Mouse (Mus musculus) 416B (cell line): ENCODE results near the gene Myh14.

ENCODE experiments used
- DNase-seq: peaks from one replicate; pipeline ENCODE4 v3.0.0; 2011; ENCODE audit warnings: low read depth

The Myh14 gene

DNA sequence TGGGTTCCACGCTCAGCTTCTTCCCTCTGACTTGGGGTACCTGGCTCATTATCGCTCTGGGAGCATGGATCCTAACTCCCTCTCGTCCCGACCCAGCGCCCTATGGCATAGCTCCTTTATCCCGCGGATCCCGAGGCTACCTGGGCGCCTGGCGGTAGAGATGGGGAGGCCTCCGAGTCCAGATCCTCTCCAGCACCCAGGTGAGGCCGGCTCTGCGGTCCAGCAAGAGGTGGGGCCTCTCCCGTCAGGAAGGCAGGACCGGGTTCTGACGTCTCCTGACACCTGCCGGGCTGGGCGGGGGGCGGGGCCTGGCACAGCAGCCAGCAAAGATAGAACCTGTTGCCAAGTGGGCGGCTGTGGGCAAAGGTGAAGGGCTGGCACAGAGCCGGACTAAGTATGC is 1.5 kb downstream of the Myh14 start:
- no peak for DNase-seq

DNA sequence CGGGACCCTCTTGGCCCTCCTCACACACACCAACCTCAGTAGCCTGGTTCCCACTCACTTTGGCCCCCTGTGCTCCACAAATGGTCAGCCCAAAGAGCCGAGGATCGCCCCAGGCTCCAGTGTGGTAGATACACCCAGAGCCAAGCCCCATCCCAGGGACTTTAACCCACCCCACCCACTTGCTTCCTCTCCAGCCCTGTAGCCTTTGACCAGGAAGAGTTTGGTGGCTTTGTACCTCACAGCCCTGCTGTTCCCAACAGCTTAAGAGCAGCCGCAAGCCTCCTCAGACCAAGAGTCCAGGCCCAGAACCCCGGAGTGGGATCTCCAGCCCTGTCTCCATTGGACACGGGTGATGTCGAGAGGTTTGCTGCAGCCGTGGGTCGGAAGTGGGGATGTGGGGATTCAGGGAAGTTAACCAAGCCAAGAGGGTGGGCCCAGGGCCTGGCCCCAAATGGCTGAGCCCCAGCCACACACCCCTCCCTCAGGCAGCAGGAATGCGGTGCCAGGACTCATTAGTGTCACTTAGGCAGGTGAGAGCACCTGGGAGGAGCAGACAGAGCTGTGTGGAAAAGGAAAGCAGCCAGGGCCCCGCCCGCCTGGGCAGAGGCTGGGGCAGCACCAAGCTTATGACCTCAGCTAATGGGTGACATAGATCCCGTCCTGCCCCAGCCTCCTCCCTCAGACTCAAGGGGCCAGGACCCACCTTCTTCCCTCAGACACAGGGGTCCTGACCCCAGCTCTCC is 2.5 kb downstream of the Myh14 start:
- DNase-seq: no peak

- DNase-seq: peak; percentile 39
These were observed 4.2 kb downstream of the Myh14 start for GRCm38 (mm10) chr7:44666462-44666861.

GRCm38 (mm10) chr7:44664731-44665130 is 5.9 kb downstream of the Myh14 start:
- no peak for DNase-seq

GRCm38 (mm10) chr7:44663546-44663945 is 7.1 kb downstream of the Myh14 start:
- no peak for DNase-seq

- DNase-seq: no peak
These were observed 8.1 kb downstream of the Myh14 start for GRCm38 (mm10) chr7:44662569-44662968.

DNA sequence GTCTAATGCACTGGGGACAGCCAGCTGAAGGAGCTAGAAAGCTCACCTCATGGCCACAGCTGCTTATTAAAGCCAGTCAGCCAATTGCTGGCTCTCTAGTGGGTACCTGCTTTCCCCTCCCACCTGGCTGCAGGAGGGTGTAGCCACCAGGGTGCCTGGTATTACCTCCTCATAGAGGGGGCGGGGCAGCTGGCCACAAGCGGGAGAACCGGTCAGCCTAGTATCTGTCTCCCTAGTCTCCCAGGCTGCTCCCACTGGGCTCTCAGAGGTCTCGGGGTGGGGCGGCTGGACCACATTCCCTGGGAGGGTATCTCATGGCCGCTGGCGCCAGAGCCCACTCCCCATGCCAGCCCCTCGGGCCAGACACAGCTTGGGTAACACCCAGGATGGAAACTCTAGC is 8.5 kb downstream of the Myh14 start:
- no peak for DNase-seq

GRCm38 (mm10) chr7:44661219-44661618 is 9.4 kb downstream of the Myh14 start:
- DNase-seq: no peak

DNA sequence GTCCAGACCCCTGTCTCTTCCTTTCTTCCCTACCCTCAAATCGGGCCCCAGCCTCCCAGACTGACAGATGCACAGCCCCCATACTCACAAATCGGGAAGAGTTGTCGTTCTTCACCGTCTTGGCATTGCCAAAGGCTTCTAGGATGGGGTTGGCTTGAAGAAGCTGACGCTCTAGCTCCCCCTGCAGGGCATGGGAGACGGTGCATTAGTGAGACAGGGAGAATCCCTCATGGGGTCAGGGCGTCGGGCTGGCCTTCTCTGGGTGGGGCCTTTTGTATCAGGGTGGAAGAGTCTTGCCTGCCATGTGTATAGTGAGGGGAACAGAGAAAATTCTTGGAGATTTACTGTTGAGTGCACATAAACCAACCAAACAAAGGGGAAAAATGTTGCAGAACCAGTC is 15.1 kb downstream of the Myh14 start:
- peak; percentile 78 for DNase-seq

GRCm38 (mm10) chr7:44653773-44654172 is 16.9 kb downstream of the Myh14 start:
- peak; percentile 57 for DNase-seq

DNA sequence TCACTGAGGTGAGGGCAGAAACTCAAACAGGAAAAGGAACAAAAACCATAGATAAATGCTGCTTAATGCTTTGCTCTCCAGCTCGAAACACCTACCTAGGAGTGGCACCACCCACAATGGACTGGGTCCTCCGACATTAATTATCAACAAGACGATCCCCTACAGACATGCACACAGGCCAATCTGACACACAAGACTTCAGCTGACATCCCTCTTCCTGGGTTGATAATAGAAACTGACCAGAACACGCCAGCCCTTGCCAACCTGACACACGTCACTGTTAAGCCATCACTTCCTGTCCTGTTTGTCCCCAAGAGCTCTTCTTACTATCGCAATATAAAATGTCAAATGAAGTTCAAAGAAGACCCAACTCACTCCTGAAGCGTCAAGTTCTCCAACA is 19.2 kb downstream of the Myh14 start:
- DNase-seq: peak; percentile 49

- peak; percentile 82 for DNase-seq
These were observed 20.7 kb downstream of the Myh14 start for GRCm38 (mm10) chr7:44649990-44650389.

- DNase-seq: peak; percentile 77
These were observed 21.5 kb downstream of the Myh14 start for GRCm38 (mm10) chr7:44649094-44649610.

DNA sequence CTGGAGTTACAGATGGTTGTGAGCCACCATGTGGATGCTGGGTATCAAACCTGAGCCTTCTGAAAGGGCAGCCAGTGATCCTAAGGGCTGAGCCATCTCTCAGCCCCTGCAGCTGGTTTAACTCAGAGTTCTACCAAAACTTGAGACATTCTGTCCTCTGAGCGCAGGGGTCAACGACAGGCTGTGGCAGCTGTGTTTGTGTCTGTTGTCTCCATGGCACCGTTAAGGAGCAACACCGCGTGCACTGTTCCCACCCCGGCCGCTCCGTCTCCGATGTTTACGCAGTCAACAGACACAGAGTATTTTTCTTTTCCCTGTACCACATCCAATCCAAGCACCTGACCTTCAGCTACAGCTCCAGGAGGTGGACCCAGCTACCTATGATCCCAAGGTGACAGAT is 22.9 kb downstream of the Myh14 start:
- no peak for DNase-seq

DNA sequence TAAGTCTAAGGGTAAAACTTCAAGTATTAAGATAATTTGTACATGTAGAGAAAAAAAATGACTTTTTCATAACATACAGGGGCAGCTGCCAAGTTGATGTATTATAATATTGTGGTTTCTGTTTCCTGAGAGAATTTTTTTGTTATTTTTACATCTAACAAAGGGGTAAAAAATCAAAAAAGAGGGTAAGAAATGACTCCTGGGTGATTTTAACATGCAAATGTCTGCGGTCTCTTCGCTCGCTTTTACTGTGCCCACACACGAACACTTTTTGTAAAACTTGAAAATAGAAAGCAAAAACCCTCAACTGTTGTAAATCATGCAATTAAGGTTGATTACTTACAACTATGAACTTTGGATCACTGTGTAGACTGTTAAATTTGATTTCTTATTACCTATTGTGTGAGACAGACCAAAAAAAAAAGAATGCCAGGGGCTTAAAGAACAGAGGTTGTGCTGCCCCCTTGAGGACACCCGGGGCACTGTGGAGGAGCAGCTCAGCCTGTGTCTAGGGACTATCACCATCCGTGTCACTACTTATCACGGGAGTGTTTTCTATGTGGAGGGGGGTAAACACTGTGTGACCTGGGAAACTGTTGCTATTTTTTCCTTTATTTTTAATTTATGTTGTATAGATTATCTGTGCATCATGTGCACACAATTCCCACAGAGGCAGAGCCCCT is 23.5 kb downstream of the Myh14 start:
- DNase-seq: peak; percentile 76

DNA sequence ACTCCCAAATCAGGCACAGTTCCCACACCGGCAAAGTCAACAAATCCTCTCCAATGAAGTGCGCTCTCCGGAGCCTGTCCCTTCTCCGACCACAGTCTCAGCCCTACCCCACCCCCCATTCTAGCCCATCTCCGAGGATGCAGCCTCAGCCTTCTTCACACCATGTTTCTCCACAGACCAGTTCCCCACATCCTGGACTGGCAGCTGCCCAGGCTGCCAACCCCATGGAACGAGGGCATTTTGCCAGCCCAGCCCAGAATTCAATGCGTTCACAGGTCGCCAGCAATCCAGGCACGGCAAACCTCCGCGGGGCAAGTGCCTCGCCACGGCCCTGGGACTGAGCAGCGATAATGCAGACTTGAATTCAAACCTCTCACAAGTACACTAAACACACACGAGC is 24.7 kb downstream of the Myh14 start:
- DNase-seq: peak; percentile 75

GRCm38 (mm10) chr7:44645256-44645655 is 25.4 kb downstream of the Myh14 start:
- no peak for DNase-seq

GRCm38 (mm10) chr7:44641887-44642286 is 28.8 kb downstream of the Myh14 start:
- peak; percentile 41 for DNase-seq

DNA sequence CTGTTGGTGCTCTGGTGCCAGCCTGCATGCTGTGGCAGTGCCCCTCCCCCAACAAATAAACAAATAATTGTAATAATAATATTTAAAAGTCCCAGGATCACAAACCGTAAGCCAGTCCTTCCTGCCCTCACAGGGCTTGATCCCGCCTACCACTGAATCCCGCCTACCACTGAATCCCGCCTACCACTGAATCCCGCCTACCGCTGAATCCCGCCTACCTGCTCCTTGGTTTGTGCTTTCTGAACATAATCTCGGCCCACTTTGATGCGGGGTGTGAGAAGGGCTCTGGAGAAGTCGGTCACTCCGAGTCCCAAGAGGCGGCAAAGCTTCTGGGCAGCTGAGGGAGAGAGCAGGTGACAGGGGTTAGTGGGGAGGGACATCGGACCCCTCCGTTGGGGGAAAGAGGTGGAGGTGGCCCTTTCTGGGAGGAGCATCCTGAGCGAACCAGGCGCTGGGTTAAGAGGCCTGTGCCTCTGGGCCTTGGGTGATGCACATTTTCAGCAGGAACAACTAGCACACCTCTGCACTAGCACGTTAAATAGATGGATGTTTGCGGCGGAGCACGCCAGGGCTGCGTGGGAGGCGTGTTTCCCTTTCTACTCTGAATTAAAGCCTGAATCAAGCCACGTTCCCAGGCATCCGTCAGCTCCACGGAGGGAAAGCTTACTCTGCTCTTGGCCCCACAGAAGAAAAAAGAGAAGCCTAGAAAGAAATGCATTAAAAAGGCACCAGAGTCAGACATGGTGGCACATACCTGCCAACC is 29.6 kb downstream of the Myh14 start:
- DNase-seq: no peak

DNA sequence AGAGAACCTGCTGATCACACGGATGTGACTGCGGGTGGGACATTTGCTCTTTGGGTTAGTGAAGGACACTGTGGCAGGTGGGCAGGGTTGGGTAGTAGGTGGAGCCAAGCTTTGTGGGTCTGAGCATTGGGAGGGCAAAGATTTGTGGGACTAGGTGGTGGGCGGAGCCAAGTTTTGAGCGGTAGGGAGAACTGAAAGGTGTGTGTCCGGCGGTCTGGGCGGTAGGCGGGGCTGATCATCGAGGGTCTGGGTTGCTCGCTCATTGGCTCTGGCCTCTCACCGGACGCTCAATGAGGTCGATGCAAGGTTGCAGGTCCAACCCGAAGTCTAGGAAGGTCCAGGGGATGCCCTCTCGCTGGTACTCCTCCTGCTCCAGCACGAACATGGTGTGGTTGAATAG is 32.0 kb downstream of the Myh14 start:
- no peak for DNase-seq

GRCm38 (mm10) chr7:44636684-44637083 is 34.0 kb downstream of the Myh14 start:
- DNase-seq: no peak

- no peak for DNase-seq
These were observed 37.2 kb downstream of the Myh14 start for GRCm38 (mm10) chr7:44633407-44633806.

DNA sequence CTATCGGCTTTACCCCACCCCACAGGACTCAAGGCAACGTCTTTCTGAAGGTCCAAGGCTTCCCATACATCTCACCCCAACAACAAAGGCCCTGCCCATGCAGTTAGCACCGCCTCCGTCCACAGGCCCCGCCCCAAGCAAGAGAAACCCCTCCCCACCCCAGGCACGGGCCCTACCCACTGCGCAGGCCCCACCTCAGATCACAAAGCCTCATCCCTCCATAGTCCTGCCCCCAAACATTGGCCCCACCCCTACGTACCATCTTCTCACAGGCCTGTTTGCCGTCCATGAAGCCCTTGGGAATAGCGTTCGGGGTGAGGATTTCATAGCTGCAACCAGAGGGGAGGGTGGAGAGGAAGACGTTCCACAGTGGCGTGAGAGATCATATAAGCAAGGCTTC is 38.0 kb downstream of the Myh14 start:
- no peak for DNase-seq
